In the genomic region with DNA sequence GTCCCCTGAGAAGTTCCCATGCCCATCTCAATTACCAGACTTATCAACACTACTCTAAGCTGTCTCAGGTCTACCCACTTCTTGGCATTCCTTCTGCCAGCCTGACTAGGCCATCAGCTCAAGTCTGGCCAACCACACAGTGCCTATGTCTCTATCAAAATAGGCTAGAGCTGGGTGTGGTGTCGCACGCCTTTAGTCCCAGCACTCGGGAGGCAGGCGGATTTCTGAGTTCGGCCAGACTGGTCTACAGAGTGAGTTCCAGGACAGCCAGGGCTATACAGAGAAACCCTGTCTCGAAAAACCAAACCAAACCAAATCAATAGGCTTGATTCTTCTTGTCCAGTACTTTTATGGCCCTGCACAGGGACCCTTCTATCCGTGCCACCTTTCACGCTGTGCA, we compare ENCODE assay signal across 12 mouse cellular contexts. TPM values are rescaled to one million over a fixed set of nuclear protein-coding genes. Genes with fewer than 3 reads are reported as not detected.
DNase-seq lines count a peak whose midpoint lies in the region; ATAC-seq and TF ChIP-seq lines count a peak whose summit lies in the region.
"Had no signal": no experiment of that assay in that cellular context is flagged by ENCODE, and none has a peak within 500 bp of the region (broad histone marks: within the 10 kb centered on the region; RNA-seq: fewer than 3 reads in every experiment).

No protein-coding gene starts in this region.

- H3K4me2 ChIP-seq in heart, embryonic 11.5 days, result peak overlapping the region; percentile 59
- peak overlapping the region; percentile 36 for H3K4me2 ChIP-seq in lung, postnatal 0 days (replicated peaks; ENCODE audit: low read depth, low read length)
- peak overlapping the region; percentile 25; the same call in 1 of the 2 replicates for H3K4me2 ChIP-seq in hindbrain, embryonic 14.5 days (replicated peaks)
- peak overlapping the region; percentile 42 for H3K4me2 ChIP-seq in neural tube, embryonic 12.5 days (replicated peaks)

- 92% methylated on average over 8 of the region's 8 CpGs for WGBS in heart, embryonic 11.5 days (ENCODE audit: insufficient replicate concordance)
- WGBS in heart, adult 2 months, result 82% methylated on average over 8 of the region's 8 CpGs
- WGBS in lung, postnatal 0 days, result 89% methylated on average over 8 of the region's 8 CpGs
- WGBS in hindbrain, embryonic 14.5 days, result 94% methylated on average over 8 of the region's 8 CpGs
- 93% methylated on average over 8 of the region's 8 CpGs for WGBS in neural tube, embryonic 12.5 days

- no peaks in the 10 kb centered on the region for H3K27me3 ChIP-seq in heart, embryonic 11.5 days (ENCODE audit: control insufficient read depth, insufficient read depth, low read length)
- no peaks in the 10 kb centered on the region for H3K27me3 ChIP-seq in heart, adult 2 months (ENCODE audit: control insufficient read depth, insufficient read depth, low read length)
- no peaks in the 10 kb centered on the region for H3K27me3 ChIP-seq in lung, postnatal 0 days (replicated peaks; ENCODE audit: insufficient read depth, low read length)
- no peaks in the 10 kb centered on the region for H3K27me3 ChIP-seq in hindbrain, embryonic 14.5 days (ENCODE audit: control insufficient read depth, insufficient read depth, low read length)
- no peaks in the 10 kb centered on the region for H3K27me3 ChIP-seq in neural tube, embryonic 12.5 days (replicated peaks)

- DNase-seq in heart, adult 2 months, result no peak
- DNase-seq in lung, postnatal 0 days (ENCODE audit: low spot score), result no peak
- no peak for DNase-seq in lung, postnatal 36 days
- DNase-seq in hindbrain, embryonic 14.5 days (ENCODE audit: low spot score), result no peak
- DNase-seq in T-cell, adult 2 months (ENCODE audit: low spot score), result no peak
- no peak for DNase-seq in adrenal gland, postnatal 10 days
- DNase-seq: adrenal gland, postnatal 25 days; cerebellum, postnatal 14 days; kidney, postnatal 25 days had no signal

- no peak for ATAC-seq in heart, embryonic 11.5 days (replicated peaks; ENCODE audit: insufficient number of reproducible peaks, low FRiP score, low TSS enrichment)
- ATAC-seq in lung, postnatal 0 days, result no peak
- no peak for ATAC-seq in hindbrain, embryonic 14.5 days (ENCODE audit: low FRiP score)
- ATAC-seq in neural tube, embryonic 12.5 days (ENCODE audit: low FRiP score, low read depth), result no peak

- H3K79me2 ChIP-seq in heart, adult 2 months (replicated peaks; ENCODE audit: control insufficient read depth, insufficient read depth, low read length), result no peaks in the 10 kb centered on the region

- no peak for TF ChIP-seq POLR2A in heart, adult 2 months (IDR thresholded peaks at IDR 0.05; ENCODE audit: insufficient read depth, low read depth, low read length)

- peaks cover 19% of the 10 kb centered on the region for H3K4me1 ChIP-seq in heart, embryonic 11.5 days (ENCODE audit: control insufficient read depth, insufficient read depth, low read length)
- peaks cover 6% of the 10 kb centered on the region for H3K4me1 ChIP-seq in heart, adult 2 months (ENCODE audit: control insufficient read depth, insufficient read depth, low read length)
- peaks cover 5% of the 10 kb centered on the region; the same call in 1 of the 2 replicates for H3K4me1 ChIP-seq in lung, postnatal 0 days (ENCODE audit: insufficient read depth, low read depth, low read length)
- peaks cover 14% of the 10 kb centered on the region for H3K4me1 ChIP-seq in hindbrain, embryonic 14.5 days (replicated peaks; ENCODE audit: control insufficient read depth, insufficient read depth, low read length)
- H3K4me1 ChIP-seq in neural tube, embryonic 12.5 days, result peaks cover 37% of the 10 kb centered on the region

- TF ChIP-seq EP300 in heart, adult 2 months (IDR thresholded peaks at IDR 0.05; ENCODE audit: insufficient read depth, low read depth, low read length), result no peak
- TF ChIP-seq EP300 in lung, postnatal 0 days (IDR thresholded peaks at IDR 0.05), result no peak

- no peak overlapping the region for H3K9ac ChIP-seq in heart, embryonic 11.5 days (ENCODE audit: low read depth, low read length)
- H3K9ac ChIP-seq in heart, adult 2 months (ENCODE audit: low read depth, low read length), result no peak overlapping the region
- no peak overlapping the region for H3K9ac ChIP-seq in lung, postnatal 0 days (replicated peaks; ENCODE audit: low read depth)
- H3K9ac ChIP-seq in hindbrain, embryonic 14.5 days, result no peak overlapping the region
- H3K9ac ChIP-seq in neural tube, embryonic 12.5 days, result no peak overlapping the region; the same call in 1 of the 2 replicates

- TF ChIP-seq CTCF in heart, adult 2 months (IDR thresholded peaks at IDR 0.05), result no peak
- no peak for TF ChIP-seq CTCF in lung, postnatal 0 days (IDR thresholded peaks at IDR 0.05)

- intact Hi-C loops in heart, adult 2 months (cut with DNase I), result no loop called here

- H3K27ac ChIP-seq in heart, embryonic 11.5 days (ENCODE audit: low read depth, low read length), result peak overlapping the region; percentile 7; the same call in 1 of the 2 replicates
- H3K27ac ChIP-seq in heart, adult 2 months, result no peak overlapping the region; the same call in 1 of the 2 replicates
- H3K27ac ChIP-seq in lung, postnatal 0 days (ENCODE audit: low read length), result 0 out of 2 replicates have a peak overlapping the region, but pooled peaks have one; percentile 28
- no peak overlapping the region for H3K27ac ChIP-seq in hindbrain, embryonic 14.5 days
- no peak overlapping the region for H3K27ac ChIP-seq in neural tube, embryonic 12.5 days
- H3K27ac ChIP-seq: macrophage had no signal

- no peaks in the 10 kb centered on the region for H3K9me3 ChIP-seq in heart, embryonic 11.5 days (replicated peaks; ENCODE audit: control insufficient read depth, low read length)
- no peaks in the 10 kb centered on the region for H3K9me3 ChIP-seq in lung, postnatal 0 days (ENCODE audit: low read length)
- H3K9me3 ChIP-seq in hindbrain, embryonic 14.5 days (ENCODE audit: control insufficient read depth, low read length), result no peaks in the 10 kb centered on the region
- H3K9me3 ChIP-seq in neural tube, embryonic 12.5 days, result no peaks in the 10 kb centered on the region

- peaks cover 9% of the 10 kb centered on the region; the same call in 1 of the 2 replicates for H3K36me3 ChIP-seq in heart, embryonic 11.5 days (ENCODE audit: control insufficient read depth, insufficient read depth, low read length)
- peaks cover 2% of the 10 kb centered on the region; the same call in 1 of the 2 replicates for H3K36me3 ChIP-seq in heart, adult 2 months (ENCODE audit: control insufficient read depth, insufficient read depth, low read length)
- 0 out of 2 replicates have a peak, but pooled peaks cover 2% of the 10 kb centered on the region for H3K36me3 ChIP-seq in lung, postnatal 0 days (ENCODE audit: insufficient read depth, low read length)
- H3K36me3 ChIP-seq in hindbrain, embryonic 14.5 days (replicated peaks; ENCODE audit: control insufficient read depth, insufficient read depth), result peaks cover 29% of the 10 kb centered on the region
- peaks cover 8% of the 10 kb centered on the region for H3K36me3 ChIP-seq in neural tube, embryonic 12.5 days

- H3K4me3 ChIP-seq in heart, embryonic 11.5 days (ENCODE audit: low read depth, low read length), result peak overlapping the region; percentile 15; the same call in 1 of the 2 replicates
- H3K4me3 ChIP-seq in heart, adult 2 months, result no peak overlapping the region; the same call in 1 of the 2 replicates
- no peak overlapping the region for H3K4me3 ChIP-seq in lung, postnatal 0 days (ENCODE audit: low read depth, low read length)
- no peak overlapping the region for H3K4me3 ChIP-seq in hindbrain, embryonic 14.5 days (replicated peaks; ENCODE audit: low read length)
- H3K4me3 ChIP-seq in neural tube, embryonic 12.5 days, result no peak overlapping the region

RNA-seq across cellular contexts. Expression of gene Smim4, which starts 1.9 kb away (rescaled TPM):
- 64.5 and 70.0 TPM in 2 replicates for polyA plus RNA-seq in heart, embryonic 11.5 days (2014; fragmentation: Nextera tagmentation; extraction: Ambion mirVana)
- 10 to 100 TPM; 61.1 to 81.3 TPM for total RNA-seq in heart, adult 2 months (2021)
- polyA plus RNA-seq in heart, adult 2 months (2012; rRNA removed), result 57.5 and 81.7 TPM in 2 replicates
- polyA plus RNA-seq in lung, postnatal 0 days (2015; fragmentation: Nextera tagmentation; extraction: Ambion mirVana), result 109 and 118 TPM in 2 replicates
- polyA plus RNA-seq in hindbrain, embryonic 14.5 days (2014; fragmentation: Nextera tagmentation; extraction: Ambion mirVana), result 55.5 and 77.7 TPM in 2 replicates
- polyA plus RNA-seq in neural tube, embryonic 12.5 days (2016; fragmentation: Nextera tagmentation; extraction: Ambion mirVana), result 79.5 and 80.5 TPM in 2 replicates
- 100 to 1,000 TPM in 1 of 2 experiments, 10 to 100 TPM in 1; 86.9 to 103 TPM for total RNA-seq in adrenal gland, postnatal 10 days (2021)

RNA-seq across cellular contexts. Expression of gene Nt5dc2, which starts 4.0 kb away (rescaled TPM):
- 342 and 344 TPM in 2 replicates for polyA plus RNA-seq in heart, embryonic 11.5 days (2014; fragmentation: Nextera tagmentation; extraction: Ambion mirVana)
- 10 to 100 TPM; 18.7 to 21.8 TPM for total RNA-seq in heart, adult 2 months (2021)
- polyA plus RNA-seq in heart, adult 2 months (2012; rRNA removed), result 52.5 and 82.7 TPM in 2 replicates
- 148 and 162 TPM in 2 replicates for polyA plus RNA-seq in lung, postnatal 0 days (2015; fragmentation: Nextera tagmentation; extraction: Ambion mirVana)
- 260 and 277 TPM in 2 replicates for polyA plus RNA-seq in hindbrain, embryonic 14.5 days (2014; fragmentation: Nextera tagmentation; extraction: Ambion mirVana)
- polyA plus RNA-seq in neural tube, embryonic 12.5 days (2016; fragmentation: Nextera tagmentation; extraction: Ambion mirVana), result 437 and 462 TPM in 2 replicates
- 10 to 100 TPM; 52.0 to 52.6 TPM for total RNA-seq in adrenal gland, postnatal 10 days (2021)

RNA-seq across cellular contexts. Expression of gene Stab1, which starts 41.6 kb away (rescaled TPM):
- 35.9 and 40.4 TPM in 2 replicates for polyA plus RNA-seq in heart, embryonic 11.5 days (2014; fragmentation: Nextera tagmentation; extraction: Ambion mirVana)
- 10 to 100 TPM; 64.2 to 65.0 TPM for total RNA-seq in heart, adult 2 months (2021)
- 77.0 and 90.8 TPM in 2 replicates for polyA plus RNA-seq in heart, adult 2 months (2012; rRNA removed)
- polyA plus RNA-seq in lung, postnatal 0 days (2015; fragmentation: Nextera tagmentation; extraction: Ambion mirVana), result 32.4 and 34.2 TPM in 2 replicates
- 17.9 and 27.6 TPM in 2 replicates for polyA plus RNA-seq in hindbrain, embryonic 14.5 days (2014; fragmentation: Nextera tagmentation; extraction: Ambion mirVana)
- polyA plus RNA-seq in neural tube, embryonic 12.5 days (2016; fragmentation: Nextera tagmentation; extraction: Ambion mirVana), result 26.0 and 27.3 TPM in 2 replicates
- 10 to 100 TPM; 74.3 to 74.8 TPM for total RNA-seq in adrenal gland, postnatal 10 days (2021)

Comparison
In these comparisons a context has a peak if more than half of its experiments do, and no peak if none do; other contexts are left out.
1. H3K27ac ChIP-seq: peak in heart, embryonic 11.5 days (single experiment) and lung, postnatal 0 days (single experiment); none in heart, adult 2 months (single experiment), hindbrain, embryonic 14.5 days (single experiment) and neural tube, embryonic 12.5 days (single experiment).
2. Peak in every context shown above with its lines, with median percentiles within 50 percentile points of each other: H3K4me2 ChIP-seq.